Mouse (Mus musculus): ENCODE data around the gene Scnn1b. TPM values are rescaled to one million over a fixed set of nuclear protein-coding genes. Genes with fewer than 3 reads are reported as not detected.

Scnn1b gene
- polyA plus RNA-seq, 1 experiment from 2014 or later: not detected

- H3K36me3 ChIP-seq: peaks cover 50% of the 10 kb centered on the region
- H3K9ac ChIP-seq: no peak overlapping the region
- no peaks in the 10 kb centered on the region for H3K9me3 ChIP-seq
- no peak overlapping the region for H3K4me3 ChIP-seq
- 94% methylated on average over 2 of the region's 2 CpGs for WGBS
- H3K4me2 ChIP-seq: no peak overlapping the region
- H3K4me1 ChIP-seq (replicated peaks): no peaks in the 10 kb centered on the region; the same call in 1 of the 2 replicates
- ATAC-seq (ENCODE audit: low read depth): no peak
- H3K27me3 ChIP-seq: no peaks in the 10 kb centered on the region
- no peak overlapping the region for H3K27ac ChIP-seq (replicated peaks)
These were observed 63.0 kb downstream of the Scnn1b start for GRCm38 (mm10) chr7:121927882-121928281.

GRCm38 (mm10) chr7:121931246-121931645 is 66.4 kb downstream of the Scnn1b start:
- Histone ChIP-seq H3K27ac (replicated peaks) (no peak overlapping the region), H3K9ac (no peak overlapping the region), H3K27me3 (no peaks in the 10 kb centered on the region), H3K4me3 (no peak overlapping the region), H3K36me3 (peaks cover 46% of the 10 kb centered on the region), H3K4me1 (replicated peaks) (peaks cover 9% of the 10 kb centered on the region; the same call in 1 of the 2 replicates), H3K9me3 (no peaks in the 10 kb centered on the region), H3K4me2 (no peak overlapping the region)
- 57% methylated on average over 7 of the region's 7 CpGs for WGBS
- ATAC-seq (ENCODE audit: low read depth): no peak

- Histone ChIP-seq H3K4me1 (replicated peaks) (peaks cover 33% of the 10 kb centered on the region), H3K27ac (replicated peaks) (no peak overlapping the region), H3K9me3 (no peaks in the 10 kb centered on the region), H3K4me3 (no peak overlapping the region), H3K36me3 (peaks cover 35% of the 10 kb centered on the region), H3K4me2 (no peak overlapping the region), H3K9ac (no peak overlapping the region), H3K27me3 (no peaks in the 10 kb centered on the region)
- WGBS: 88% methylated on average over 6 of the region's 6 CpGs
- ATAC-seq (ENCODE audit: low read depth): no peak
These were observed 68.8 kb downstream of the Scnn1b start for GRCm38 (mm10) chr7:121933675-121934074.

GRCm38 (mm10) chr7:121934346-121934745 is 69.5 kb downstream of the Scnn1b start:
- ATAC-seq (ENCODE audit: low read depth): no peak
- no peaks in the 10 kb centered on the region for H3K27me3 ChIP-seq
- peaks cover 29% of the 10 kb centered on the region for H3K36me3 ChIP-seq
- no peaks in the 10 kb centered on the region for H3K9me3 ChIP-seq
- no peak overlapping the region for H3K4me2 ChIP-seq
- no peak overlapping the region for H3K9ac ChIP-seq
- H3K4me3 ChIP-seq: no peak overlapping the region
- no peak overlapping the region for H3K27ac ChIP-seq (replicated peaks)
- WGBS: 89% methylated on average over 2 of the region's 2 CpGs
- H3K4me1 ChIP-seq (replicated peaks): peaks cover 39% of the 10 kb centered on the region

GRCm38 (mm10) chr7:121935906-121936794 is 71.3 kb downstream of the Scnn1b start:
- Histone ChIP-seq H3K9ac (no peak overlapping the region), H3K4me2 (no peak overlapping the region), H3K27ac (replicated peaks) (no peak overlapping the region), H3K9me3 (no peaks in the 10 kb centered on the region), H3K4me3 (no peak overlapping the region), H3K27me3 (no peaks in the 10 kb centered on the region), H3K36me3 (peaks cover 19% of the 10 kb centered on the region), H3K4me1 (replicated peaks) (peaks cover 47% of the 10 kb centered on the region)
- no peak for ATAC-seq (ENCODE audit: low read depth)
- 78% methylated on average over 12 of the region's 12 CpGs for WGBS

- Histone ChIP-seq H3K27ac (replicated peaks) (0 out of 2 replicates have a peak overlapping the region, but pooled peaks have one; percentile 28), H3K4me2 (no peak overlapping the region), H3K4me3 (no peak overlapping the region), H3K27me3 (no peaks in the 10 kb centered on the region), H3K36me3 (peaks cover 20% of the 10 kb centered on the region), H3K4me1 (replicated peaks) (peaks cover 47% of the 10 kb centered on the region), H3K9me3 (no peaks in the 10 kb centered on the region), H3K9ac (no peak overlapping the region)
- WGBS: 67% methylated on average over 14 of the region's 14 CpGs
- no peak for ATAC-seq (ENCODE audit: low read depth)
These were observed 72.2 kb downstream of the Scnn1b start for GRCm38 (mm10) chr7:121936861-121937630.

GRCm38 (mm10) chr7:121938124-121938891 is 73.5 kb downstream of the Scnn1b start:
- ATAC-seq (ENCODE audit: low read depth): no peak
- H3K9ac ChIP-seq: no peak overlapping the region
- H3K36me3 ChIP-seq: peaks cover 29% of the 10 kb centered on the region
- 74% methylated on average over 8 of the region's 8 CpGs for WGBS
- H3K4me3 ChIP-seq: no peak overlapping the region
- H3K4me2 ChIP-seq: no peak overlapping the region
- H3K4me1 ChIP-seq (replicated peaks): peaks cover 47% of the 10 kb centered on the region
- no peaks in the 10 kb centered on the region for H3K9me3 ChIP-seq
- no peaks in the 10 kb centered on the region for H3K27me3 ChIP-seq
- peak overlapping the region; percentile 42; the same call in 1 of the 2 replicates for H3K27ac ChIP-seq (replicated peaks)

- Histone ChIP-seq H3K27ac (replicated peaks) (peak overlapping the region; percentile 42), H3K36me3 (peaks cover 38% of the 10 kb centered on the region), H3K9me3 (no peaks in the 10 kb centered on the region), H3K4me1 (replicated peaks) (peaks cover 47% of the 10 kb centered on the region), H3K4me2 (no peak overlapping the region), H3K9ac (no peak overlapping the region), H3K4me3 (no peak overlapping the region), H3K27me3 (no peaks in the 10 kb centered on the region)
- ATAC-seq (ENCODE audit: low read depth): peak; percentile 54; the same call in 1 of the 2 replicates
- 30% methylated on average over 6 of the region's 6 CpGs for WGBS
These were observed 74.4 kb downstream of the Scnn1b start for GRCm38 (mm10) chr7:121939244-121939643.

- WGBS: 36% methylated on average over 4 of the region's 4 CpGs
- no peaks in the 10 kb centered on the region for H3K27me3 ChIP-seq
- H3K4me3 ChIP-seq: no peak overlapping the region
- H3K9me3 ChIP-seq: no peaks in the 10 kb centered on the region
- peak; percentile 85; the same call in 1 of the 2 replicates for ATAC-seq (ENCODE audit: low read depth)
- H3K27ac ChIP-seq (replicated peaks): peak overlapping the region; percentile 42
- H3K9ac ChIP-seq: no peak overlapping the region
- peaks cover 47% of the 10 kb centered on the region for H3K4me1 ChIP-seq (replicated peaks)
- peaks cover 39% of the 10 kb centered on the region for H3K36me3 ChIP-seq
- no peak overlapping the region for H3K4me2 ChIP-seq
These were observed 74.9 kb downstream of the Scnn1b start for GRCm38 (mm10) chr7:121939729-121940128.

GRCm38 (mm10) chr7:121941016-121941415 is 76.2 kb downstream of the Scnn1b start:
- WGBS: 94% methylated on average over 3 of the region's 3 CpGs

GRCm38 (mm10) chr7:121941640-121942039 is 76.8 kb downstream of the Scnn1b start:
- H3K27ac ChIP-seq (replicated peaks): no peak overlapping the region
- H3K36me3 ChIP-seq: peaks cover 31% of the 10 kb centered on the region
- H3K4me2 ChIP-seq: no peak overlapping the region
- no peaks in the 10 kb centered on the region for H3K27me3 ChIP-seq
- no peak overlapping the region for H3K9ac ChIP-seq
- ATAC-seq (ENCODE audit: low read depth): no peak
- H3K9me3 ChIP-seq: no peaks in the 10 kb centered on the region
- no peak overlapping the region for H3K4me3 ChIP-seq
- WGBS: 90% methylated on average over 3 of the region's 3 CpGs
- peaks cover 33% of the 10 kb centered on the region for H3K4me1 ChIP-seq (replicated peaks)

More at GRCm38 (mm10) chr7:121941016-121941415, 76.2 kb downstream of the Scnn1b start:
- H3K4me2 ChIP-seq: no peak overlapping the region
- no peaks in the 10 kb centered on the region for H3K27me3 ChIP-seq
- H3K36me3 ChIP-seq: peaks cover 31% of the 10 kb centered on the region
- no peak overlapping the region for H3K4me3 ChIP-seq
- no peaks in the 10 kb centered on the region for H3K9me3 ChIP-seq
- H3K4me1 ChIP-seq (replicated peaks): peaks cover 40% of the 10 kb centered on the region
- no peak for ATAC-seq (ENCODE audit: low read depth)
- no peak overlapping the region for H3K27ac ChIP-seq (replicated peaks)
- H3K9ac ChIP-seq: no peak overlapping the region

All from neural tube, embryonic 13.5 days (tissue).